Mouse (Mus musculus) left cerebral cortex, adult 9 months (tissue): Measurements from ENCODE around the gene Eif5.

Source experiments
- DNase-seq, 2 experiments: peaks; one replicate each; pipeline ENCODE4 v3.0.0; 2022; ENCODE audit warnings: low spot score in 2 of 2

Eif5 gene

GRCm38 (mm10) chr12:111565363-111565762 is 27.5 kb downstream of the Eif5 start:
- DNase-seq = no peak

- DNase-seq = no peak
Measured at GRCm38 (mm10) chr12:111568836-111569235, 31.0 kb downstream of the Eif5 start.

DNA sequence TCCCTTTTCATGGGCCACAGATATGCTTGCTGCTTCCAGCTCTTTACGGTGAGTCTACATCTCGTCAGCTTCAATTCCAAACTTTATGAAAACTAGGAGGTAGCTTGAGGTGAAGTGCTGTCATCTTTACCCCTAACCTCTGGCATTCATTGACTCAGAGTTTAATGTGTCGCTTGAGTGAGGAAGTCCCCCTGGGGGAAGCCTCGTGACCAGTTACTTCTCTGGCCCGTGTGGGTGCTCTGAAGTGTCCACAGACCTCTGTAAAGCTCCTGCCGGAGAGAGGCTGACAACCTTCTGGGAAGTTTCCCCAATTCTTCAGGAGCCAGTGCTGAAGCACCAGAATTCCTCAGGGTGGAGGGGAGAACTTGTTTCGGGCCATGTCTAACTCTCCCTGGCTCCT is 34.6 kb downstream of the Eif5 start:
- no peak for DNase-seq

DNA sequence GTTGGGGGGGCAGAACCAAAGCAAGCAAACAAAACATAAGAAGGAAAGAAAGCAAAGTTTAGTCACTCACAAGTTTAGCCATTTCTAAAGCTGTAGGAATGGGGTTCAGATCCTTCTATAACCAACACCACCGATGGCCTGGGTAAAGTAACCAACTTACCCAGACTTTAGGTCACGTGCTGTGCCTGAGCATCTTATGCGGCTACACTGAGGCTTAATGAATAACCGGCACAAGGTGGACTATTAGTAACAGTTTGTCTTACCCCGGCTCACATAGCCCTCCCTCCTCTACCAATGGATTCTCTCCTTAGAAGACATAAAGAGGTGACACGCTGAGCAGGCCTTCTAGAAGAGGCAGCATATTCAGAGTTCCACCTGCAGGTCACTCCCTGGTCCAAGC is 35.5 kb downstream of the Eif5 start:
- no peak for DNase-seq

DNA sequence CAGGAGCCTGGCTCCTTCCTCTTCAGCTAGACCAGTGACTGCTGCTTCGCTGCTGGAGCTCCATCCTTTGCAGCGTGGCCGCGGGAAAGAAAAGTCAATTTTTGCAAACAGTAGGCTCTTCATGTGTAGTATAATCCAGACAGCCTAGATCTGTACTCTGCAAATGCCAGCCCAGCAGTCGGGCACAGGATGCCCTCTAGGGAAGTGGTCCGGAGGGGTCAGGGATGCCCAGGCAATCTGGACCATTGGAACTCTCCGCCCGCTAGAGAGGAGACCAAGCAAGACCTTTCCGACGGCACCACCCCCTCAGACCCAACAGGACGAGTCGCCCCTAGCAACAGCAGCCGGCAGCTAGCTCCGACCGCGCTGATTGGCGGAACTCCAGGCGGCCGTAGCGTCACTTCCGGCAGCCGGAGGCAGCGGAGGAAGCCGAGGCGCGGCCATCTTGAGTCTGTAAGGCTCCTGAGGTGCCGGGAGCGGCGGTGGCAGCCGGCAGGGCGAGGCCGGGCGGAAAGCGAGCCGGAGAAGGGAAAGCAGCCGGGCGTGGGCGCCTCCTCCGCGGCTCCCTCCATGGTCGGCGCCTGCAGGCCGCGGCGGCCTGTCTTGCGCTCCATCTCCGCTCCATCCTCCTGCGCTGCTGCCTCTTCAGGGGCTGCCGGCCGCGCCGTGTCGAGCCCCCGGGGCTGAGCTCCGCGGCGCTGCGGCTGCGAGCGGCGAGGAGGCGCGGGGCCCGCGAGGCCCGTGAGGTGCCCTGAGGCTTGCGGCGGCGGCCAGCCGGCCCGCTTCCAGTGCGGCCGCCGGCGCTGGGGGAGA is 36.5 kb downstream of the Eif5 start, which contains the start of gene Mark3:
TSS of gene Mark3 (plus strand) at position 450 of the 813 bp plus-strand sequence.
- peak; percentile 91 to 97 for DNase-seq

DNA sequence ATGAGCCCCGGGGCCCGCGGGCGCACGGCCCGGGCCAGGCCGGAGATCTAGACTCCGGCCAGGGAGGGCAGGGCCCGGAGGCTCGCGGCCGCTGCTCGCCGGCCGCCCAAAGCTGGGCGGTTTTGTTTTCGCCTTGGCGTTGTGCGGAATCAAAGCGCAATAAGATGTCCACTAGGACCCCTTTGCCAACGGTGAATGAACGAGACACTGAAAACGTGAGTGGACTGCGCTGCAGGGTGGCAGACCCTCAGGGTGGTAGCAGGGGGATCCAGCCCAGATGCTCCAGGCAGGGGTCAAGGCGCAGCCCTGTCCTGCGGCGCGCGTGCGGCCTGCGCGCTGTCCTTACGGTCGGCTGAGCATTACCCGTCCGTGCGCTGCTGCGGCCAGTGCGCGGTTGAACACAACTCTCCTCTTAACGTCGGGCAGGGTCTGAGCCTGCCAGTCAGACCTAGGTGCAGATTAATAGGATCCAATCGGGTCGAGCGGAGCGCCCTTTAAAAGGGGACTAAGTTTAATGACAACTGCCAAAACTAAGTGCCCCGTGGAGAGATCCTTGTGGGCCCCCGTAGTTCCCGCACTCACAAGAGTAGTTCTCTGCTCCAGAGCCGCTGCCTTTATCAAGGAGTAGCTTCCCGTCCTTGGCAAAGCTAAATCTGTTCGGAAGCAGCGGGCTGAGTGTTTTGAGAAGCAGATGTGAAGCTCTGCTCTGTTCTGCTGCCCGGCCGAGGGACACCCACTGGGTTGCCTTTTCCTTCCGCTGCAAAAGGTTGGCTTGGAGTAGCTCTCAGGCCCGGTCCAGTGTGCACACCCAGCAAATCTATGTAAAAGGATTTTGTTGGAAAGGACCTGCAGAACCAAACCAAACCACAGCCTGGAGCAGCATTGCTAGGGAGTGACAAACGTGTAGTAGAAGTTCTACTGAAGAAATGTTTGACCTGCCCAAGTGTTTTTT is 37.3 kb downstream of the Eif5 start:
- DNase-seq = peak in 1 of 2 experiments; percentile 26

- no peak for DNase-seq
Measured at GRCm38 (mm10) chr12:111583058-111583457, 45.2 kb downstream of the Eif5 start.

DNA sequence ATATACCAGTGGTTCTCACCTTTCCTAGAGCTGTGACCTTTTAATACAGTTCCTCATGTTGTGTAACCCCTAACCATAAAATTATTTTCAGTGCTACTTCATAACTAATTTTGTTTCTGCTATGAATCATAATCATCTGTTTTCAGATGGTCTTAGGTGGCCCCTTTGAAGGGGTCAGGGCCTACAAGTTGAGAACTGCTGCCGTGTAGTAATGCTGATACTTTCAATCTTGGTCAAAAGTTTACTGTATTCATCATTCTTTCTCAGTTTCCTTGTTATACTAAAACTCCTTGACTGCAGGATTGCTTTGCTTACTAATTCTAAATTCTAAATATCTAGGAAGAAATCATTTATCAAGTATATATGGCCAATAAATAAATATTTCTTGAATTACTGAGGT is 46.6 kb downstream of the Eif5 start:
- DNase-seq = no peak

DNA sequence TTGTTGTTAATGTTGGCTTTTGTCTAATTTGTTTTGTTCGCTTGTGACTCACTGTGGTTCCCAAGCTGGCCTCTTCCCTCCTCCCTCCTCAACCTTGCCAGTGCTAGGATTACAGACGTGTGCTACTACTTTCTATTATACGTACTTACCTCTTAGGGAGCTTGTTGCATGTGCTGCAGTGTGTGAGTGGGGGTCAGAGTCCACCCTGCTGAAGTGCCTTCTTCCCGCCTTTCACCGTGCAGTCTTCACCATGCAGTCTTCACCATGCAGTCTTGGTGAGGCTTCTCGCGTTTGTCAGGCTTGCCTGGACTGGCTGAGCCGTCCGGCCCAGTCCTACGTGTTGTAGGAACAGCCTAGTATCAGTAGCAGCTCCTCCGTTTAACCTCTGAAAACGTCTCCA is 49.4 kb downstream of the Eif5 start:
- no peak for DNase-seq

- no peak for DNase-seq
Measured at GRCm38 (mm10) chr12:111592407-111593021, 54.7 kb downstream of the Eif5 start.

DNA sequence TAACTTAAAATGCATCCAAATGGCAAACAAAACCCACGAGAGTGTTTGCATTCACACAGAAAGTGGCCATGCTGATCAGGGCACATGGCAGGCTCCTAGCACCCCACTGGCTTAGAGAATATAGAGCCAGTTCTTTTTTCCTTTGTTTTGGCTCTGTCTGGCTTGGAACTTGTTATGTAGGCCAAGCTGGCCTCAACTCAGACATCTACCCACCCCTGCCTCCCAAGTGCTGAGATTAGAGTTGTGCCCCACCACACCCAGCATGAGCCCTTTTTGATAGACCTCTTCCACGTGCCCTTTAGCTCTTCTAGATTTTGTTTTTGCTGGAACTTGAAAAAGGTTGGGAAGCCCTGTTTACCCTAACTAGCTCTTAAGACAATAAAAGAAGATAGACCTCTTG is 56.0 kb downstream of the Eif5 start:
- DNase-seq = no peak
